ENCODE assay signal across 8 mouse cellular contexts in the genomic region with DNA sequence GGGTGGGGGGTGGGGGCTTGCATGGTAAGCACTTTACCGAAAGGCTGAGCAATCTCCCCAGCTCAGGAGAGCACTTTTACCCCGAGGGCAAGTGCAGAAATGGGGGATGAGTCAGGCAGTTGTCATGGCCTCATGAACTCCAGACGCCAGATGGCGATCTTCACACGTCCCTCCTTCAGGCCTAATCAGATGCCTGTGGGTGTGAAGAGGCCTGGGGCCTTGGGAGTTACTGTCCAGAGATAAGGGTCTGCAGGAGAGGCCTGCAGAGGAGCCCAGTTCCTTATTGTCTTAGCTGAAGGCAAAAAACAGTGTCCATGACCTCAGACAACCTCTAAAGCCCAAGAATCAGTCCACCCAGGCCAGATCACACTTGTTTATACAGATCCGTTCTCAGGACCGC. TPM values are rescaled to one million over a fixed set of nuclear protein-coding genes. Genes with fewer than 3 reads are reported as not detected.
DNase-seq lines count a peak whose midpoint lies in the region; ATAC-seq lines count a peak whose summit lies in the region.

No protein-coding gene starts in this region.

- no peak overlapping the region for H3K4me2 ChIP-seq in midbrain, embryonic 15.5 days
- no peak overlapping the region for H3K4me2 ChIP-seq in intestine, embryonic 16.5 days (ENCODE audit: low read depth, low read length)
- H3K4me2 ChIP-seq in midbrain, embryonic 14.5 days (ENCODE audit: low read length), result no peak overlapping the region
- H3K4me2 ChIP-seq in stomach, embryonic 16.5 days (ENCODE audit: low read depth, low read length), result no peak overlapping the region

- H3K27ac ChIP-seq in midbrain, embryonic 10.5 days (replicated peaks), result no peak overlapping the region
- no peak overlapping the region for H3K27ac ChIP-seq in midbrain, embryonic 15.5 days
- H3K27ac ChIP-seq in intestine, embryonic 16.5 days (ENCODE audit: low read length), result no peak overlapping the region
- H3K27ac ChIP-seq in midbrain, embryonic 14.5 days (replicated peaks; ENCODE audit: low read depth, low read length), result no peak overlapping the region
- peak overlapping the region; percentile 18; the same call in 1 of the 2 replicates for H3K27ac ChIP-seq in stomach, embryonic 16.5 days (ENCODE audit: low read length)

- H3K36me3 ChIP-seq in midbrain, embryonic 10.5 days, result peaks cover 28% of the 10 kb centered on the region
- peaks cover 6% of the 10 kb centered on the region; the same call in 1 of the 2 replicates for H3K36me3 ChIP-seq in midbrain, embryonic 15.5 days (replicated peaks)
- no peaks in the 10 kb centered on the region for H3K36me3 ChIP-seq in intestine, embryonic 16.5 days (ENCODE audit: control insufficient read depth, insufficient read depth, low read length)
- H3K36me3 ChIP-seq in midbrain, embryonic 14.5 days (ENCODE audit: control insufficient read depth, insufficient read depth, low read length), result peaks cover 19% of the 10 kb centered on the region
- no peaks in the 10 kb centered on the region for H3K36me3 ChIP-seq in stomach, embryonic 16.5 days (ENCODE audit: control insufficient read depth, insufficient read depth, low read length)

- H3K4me1 ChIP-seq in midbrain, embryonic 10.5 days, result peaks cover 11% of the 10 kb centered on the region
- H3K4me1 ChIP-seq in midbrain, embryonic 15.5 days, result no peaks in the 10 kb centered on the region
- no peaks in the 10 kb centered on the region; the same call in 1 of the 2 replicates for H3K4me1 ChIP-seq in intestine, embryonic 16.5 days (ENCODE audit: control insufficient read depth, insufficient read depth, low read length)
- no peaks in the 10 kb centered on the region for H3K4me1 ChIP-seq in midbrain, embryonic 14.5 days (ENCODE audit: control insufficient read depth, insufficient read depth, low read length)
- H3K4me1 ChIP-seq in stomach, embryonic 16.5 days (ENCODE audit: control insufficient read depth, insufficient read depth, low read length), result peaks cover 6% of the 10 kb centered on the region

- H3K9ac ChIP-seq in midbrain, embryonic 15.5 days, result no peak overlapping the region
- H3K9ac ChIP-seq in intestine, embryonic 16.5 days (ENCODE audit: low read depth, low read length), result 0 out of 2 replicates have a peak overlapping the region, but pooled peaks have one; percentile 9
- H3K9ac ChIP-seq in midbrain, embryonic 14.5 days (replicated peaks; ENCODE audit: low read length), result no peak overlapping the region; the same call in 1 of the 2 replicates
- peak overlapping the region; percentile 43 for H3K9ac ChIP-seq in stomach, embryonic 16.5 days (ENCODE audit: low read length)

- intact Hi-C loops in left cerebral cortex, postnatal 25 days (cut with DNase I), result loop anchor here (2.0 kb wide), 1 partner anchor 47 kb away; a partner anchor contains a TSS

- no peak for ATAC-seq in midbrain, embryonic 15.5 days (replicated peaks)
- peak; percentile 81 for ATAC-seq in intestine, embryonic 16.5 days
- no peak for ATAC-seq in midbrain, embryonic 14.5 days (ENCODE audit: low FRiP score, low TSS enrichment)
- ATAC-seq in stomach, embryonic 16.5 days (ENCODE audit: insufficient read depth, low FRiP score), result peak; percentile 65; the same call in 1 of the 2 replicates

- no peaks in the 10 kb centered on the region for H3K9me3 ChIP-seq in midbrain, embryonic 10.5 days (replicated peaks)
- H3K9me3 ChIP-seq in midbrain, embryonic 15.5 days, result no peaks in the 10 kb centered on the region
- H3K9me3 ChIP-seq in intestine, embryonic 16.5 days (ENCODE audit: control insufficient read depth, low read length), result no peaks in the 10 kb centered on the region
- H3K9me3 ChIP-seq in midbrain, embryonic 14.5 days (ENCODE audit: control insufficient read depth, low read length), result no peaks in the 10 kb centered on the region
- H3K9me3 ChIP-seq in stomach, embryonic 16.5 days (replicated peaks; ENCODE audit: control insufficient read depth, low read length), result no peaks in the 10 kb centered on the region

- H3K27me3 ChIP-seq in midbrain, embryonic 10.5 days (ENCODE audit: low read depth, poor library complexity, severe bottlenecking), result no peaks in the 10 kb centered on the region
- no peaks in the 10 kb centered on the region for H3K27me3 ChIP-seq in midbrain, embryonic 15.5 days (replicated peaks)
- no peaks in the 10 kb centered on the region for H3K27me3 ChIP-seq in intestine, embryonic 16.5 days (replicated peaks; ENCODE audit: control insufficient read depth, insufficient read depth, low read length)
- H3K27me3 ChIP-seq in midbrain, embryonic 14.5 days (ENCODE audit: control insufficient read depth, insufficient read depth, low read length), result no peaks in the 10 kb centered on the region
- H3K27me3 ChIP-seq in stomach, embryonic 16.5 days (ENCODE audit: control insufficient read depth, insufficient read depth, low read length), result no peaks in the 10 kb centered on the region

- peak; percentile 60 for DNase-seq in midbrain, embryonic 10.5 days (ENCODE audit: low spot score)
- DNase-seq in c-Kit-positive CD71-positive TER-119-positive erythroid progenitor cells, embryonic 14.5 days (ENCODE audit: low spot score), result peak; percentile 78
- DNase-seq in gastrocnemius, adult 8-10 months (ENCODE audit: low spot score in 2 of 2), result peak; percentile 53 to 54
- DNase-seq in left cerebral cortex, postnatal 25 days (ENCODE audit: low spot score in 2 of 2), result peak; percentile 62 to 68
- DNase-seq in midbrain, embryonic 14.5 days, result peak; percentile 72

- no peak overlapping the region for H3K4me3 ChIP-seq in midbrain, embryonic 10.5 days
- no peak overlapping the region for H3K4me3 ChIP-seq in midbrain, embryonic 15.5 days
- no peak overlapping the region for H3K4me3 ChIP-seq in intestine, embryonic 16.5 days (ENCODE audit: low read length)
- H3K4me3 ChIP-seq in midbrain, embryonic 14.5 days (replicated peaks; ENCODE audit: low read depth, low read length), result no peak overlapping the region
- no peak overlapping the region for H3K4me3 ChIP-seq in stomach, embryonic 16.5 days (replicated peaks; ENCODE audit: low read length)

- WGBS in midbrain, embryonic 10.5 days, result 35% methylated on average over 7 of the region's 7 CpGs
- WGBS in midbrain, embryonic 15.5 days, result 33% methylated on average over 7 of the region's 7 CpGs
- WGBS in intestine, embryonic 16.5 days, result 22% methylated on average over 7 of the region's 7 CpGs
- 34% methylated on average over 7 of the region's 7 CpGs for WGBS in midbrain, embryonic 14.5 days
- 31% methylated on average over 7 of the region's 7 CpGs for WGBS in stomach, embryonic 16.5 days

RNA-seq across cellular contexts. Expression of a gene that starts 10.4 kb away (rescaled TPM):
- 44.6 and 49.7 TPM in 2 replicates for polyA plus RNA-seq in midbrain, embryonic 10.5 days (2016; fragmentation: Nextera tagmentation; extraction: Ambion mirVana)
- polyA plus RNA-seq in midbrain, embryonic 15.5 days (2015; fragmentation: Nextera tagmentation; extraction: Ambion mirVana), result 23.3 and 27.5 TPM in 2 replicates
- 1 to 10 TPM; 1.1 to 3.3 (median 2.9) TPM for total RNA-seq in gastrocnemius, adult 8-10 months (2022)
- polyA plus RNA-seq in intestine, embryonic 16.5 days (2015; fragmentation: Nextera tagmentation; extraction: Ambion mirVana), result 72.7 and 78.1 TPM in 2 replicates
- 1 to 10 TPM; 4.7 to 5.7 TPM for total RNA-seq in left cerebral cortex, postnatal 25 days (2021)
- 9.0 and 20.1 TPM in 2 replicates for polyA plus RNA-seq in midbrain, embryonic 14.5 days (2014; fragmentation: Nextera tagmentation; extraction: Ambion mirVana)
- polyA plus RNA-seq in stomach, embryonic 16.5 days (2015; fragmentation: Nextera tagmentation; extraction: Ambion mirVana), result 114 and 119 TPM in 2 replicates

RNA-seq across cellular contexts. Expression of a gene that starts 11.2 kb away (rescaled TPM):
- polyA plus RNA-seq in midbrain, embryonic 10.5 days (2016; fragmentation: Nextera tagmentation; extraction: Ambion mirVana), result 23.4 and 26.8 TPM in 2 replicates
- 20.3 and 21.2 TPM in 2 replicates for polyA plus RNA-seq in midbrain, embryonic 15.5 days (2015; fragmentation: Nextera tagmentation; extraction: Ambion mirVana)
- total RNA-seq in gastrocnemius, adult 8-10 months (2022), result 1 to 10 TPM; 1.5 to 3.5 (median 2.3) TPM
- polyA plus RNA-seq in intestine, embryonic 16.5 days (2015; fragmentation: Nextera tagmentation; extraction: Ambion mirVana), result 36.9 and 38.5 TPM in 2 replicates
- 1 to 10 TPM; 7.2 to 7.5 TPM for total RNA-seq in left cerebral cortex, postnatal 25 days (2021)
- 13.9 and 16.4 TPM in 2 replicates for polyA plus RNA-seq in midbrain, embryonic 14.5 days (2014; fragmentation: Nextera tagmentation; extraction: Ambion mirVana)
- polyA plus RNA-seq in stomach, embryonic 16.5 days (2015; fragmentation: Nextera tagmentation; extraction: Ambion mirVana), result 56.7 and 62.1 TPM in 2 replicates

RNA-seq across cellular contexts. Expression of a gene that starts 15.8 kb away (rescaled TPM):
- 115 and 120 TPM in 2 replicates for polyA plus RNA-seq in midbrain, embryonic 10.5 days (2016; fragmentation: Nextera tagmentation; extraction: Ambion mirVana)
- 115 and 116 TPM in 2 replicates for polyA plus RNA-seq in midbrain, embryonic 15.5 days (2015; fragmentation: Nextera tagmentation; extraction: Ambion mirVana)
- total RNA-seq in gastrocnemius, adult 8-10 months (2022), result 1 to 10 TPM; 6.2 to 8.4 (median 7.7) TPM
- polyA plus RNA-seq in intestine, embryonic 16.5 days (2015; fragmentation: Nextera tagmentation; extraction: Ambion mirVana), result 82.5 and 85.8 TPM in 2 replicates
- 10 to 100 TPM; 50.7 to 57.1 TPM for total RNA-seq in left cerebral cortex, postnatal 25 days (2021)
- polyA plus RNA-seq in midbrain, embryonic 14.5 days (2014; fragmentation: Nextera tagmentation; extraction: Ambion mirVana), result 84.9 and 100 TPM in 2 replicates
- 99.1 and 109 TPM in 2 replicates for polyA plus RNA-seq in stomach, embryonic 16.5 days (2015; fragmentation: Nextera tagmentation; extraction: Ambion mirVana)

RNA-seq across cellular contexts. Expression of a gene that starts 15.9 kb away (rescaled TPM):
- polyA plus RNA-seq in midbrain, embryonic 10.5 days (2016; fragmentation: Nextera tagmentation; extraction: Ambion mirVana), result 0.62 and 0.73 TPM in 2 replicates
- polyA plus RNA-seq in midbrain, embryonic 15.5 days (2015; fragmentation: Nextera tagmentation; extraction: Ambion mirVana), result 0.89 and 1.1 TPM in 2 replicates
- total RNA-seq in gastrocnemius, adult 8-10 months (2022), result under 1 TPM; 0.13 to 0.39 (median 0.33) TPM
- 0.37 and 0.39 TPM in 2 replicates for polyA plus RNA-seq in intestine, embryonic 16.5 days (2015; fragmentation: Nextera tagmentation; extraction: Ambion mirVana)
- total RNA-seq in left cerebral cortex, postnatal 25 days (2021), result under 1 TPM; 0.53 to 0.99 TPM
- polyA plus RNA-seq in midbrain, embryonic 14.5 days (2014; fragmentation: Nextera tagmentation; extraction: Ambion mirVana), result 0.55 and 0.82 TPM in 2 replicates
- 0.29 and 0.30 TPM in 2 replicates for polyA plus RNA-seq in stomach, embryonic 16.5 days (2015; fragmentation: Nextera tagmentation; extraction: Ambion mirVana)

RNA-seq across cellular contexts. Expression of a gene that starts 28.3 kb away (rescaled TPM):
- 32.4 and 41.8 TPM in 2 replicates for polyA plus RNA-seq in midbrain, embryonic 10.5 days (2016; fragmentation: Nextera tagmentation; extraction: Ambion mirVana)
- polyA plus RNA-seq in midbrain, embryonic 15.5 days (2015; fragmentation: Nextera tagmentation; extraction: Ambion mirVana), result 104 and 105 TPM in 2 replicates
- total RNA-seq in gastrocnemius, adult 8-10 months (2022), result 10 to 100 TPM; 52.8 to 86.6 (median 56.6) TPM
- polyA plus RNA-seq in intestine, embryonic 16.5 days (2015; fragmentation: Nextera tagmentation; extraction: Ambion mirVana), result 165 and 179 TPM in 2 replicates
- 10 to 100 TPM; 44.2 to 45.4 TPM for total RNA-seq in left cerebral cortex, postnatal 25 days (2021)
- 70.0 and 75.2 TPM in 2 replicates for polyA plus RNA-seq in midbrain, embryonic 14.5 days (2014; fragmentation: Nextera tagmentation; extraction: Ambion mirVana)
- polyA plus RNA-seq in stomach, embryonic 16.5 days (2015; fragmentation: Nextera tagmentation; extraction: Ambion mirVana), result 247 and 328 TPM in 2 replicates

Comparison
In these comparisons a context has a peak if more than half of its experiments do, and no peak if none do; other contexts are left out.
1. ATAC-seq: peak in intestine, embryonic 16.5 days (single experiment) and stomach, embryonic 16.5 days (single experiment); none in midbrain, embryonic 15.5 days (single experiment) and midbrain, embryonic 14.5 days (single experiment).
2. H3K9ac ChIP-seq: peak in intestine, embryonic 16.5 days (single experiment) and stomach, embryonic 16.5 days (single experiment); none in midbrain, embryonic 15.5 days (single experiment) and midbrain, embryonic 14.5 days (single experiment).
3. Peak in every context shown above with its lines, with median percentiles within 50 percentile points of each other: DNase-seq.